Mouse (Mus musculus): Measurements from ENCODE around the gene Lsm7.

Gene Lsm7

DNA sequence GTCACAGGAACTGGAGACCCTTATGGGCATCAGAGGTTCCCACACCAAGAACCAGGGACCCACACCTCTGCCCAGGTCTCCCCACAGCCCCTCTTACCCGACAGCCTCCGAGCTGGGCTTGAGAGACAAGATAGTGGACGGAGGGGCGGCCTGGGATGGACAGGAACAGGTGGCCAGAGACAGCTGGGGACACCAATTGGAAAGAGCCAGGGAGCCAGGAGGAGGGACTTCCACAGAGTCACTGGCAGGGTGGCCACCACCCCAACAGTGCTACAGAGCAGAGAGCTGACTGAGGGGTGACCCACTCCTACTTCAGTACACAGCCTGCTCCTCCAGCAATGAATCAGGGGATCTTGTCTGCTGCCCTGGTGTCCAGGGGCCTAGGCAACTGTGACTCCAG, 41.6 kb downstream of the Lsm7 start, which contains the start of gene Jsrp1:
Gene Jsrp1, minus strand, starts transcription at position 133 of the 400 bp plus-strand sequence.
- no peak for DNase-seq (ENCODE audit: low spot score)

DNA sequence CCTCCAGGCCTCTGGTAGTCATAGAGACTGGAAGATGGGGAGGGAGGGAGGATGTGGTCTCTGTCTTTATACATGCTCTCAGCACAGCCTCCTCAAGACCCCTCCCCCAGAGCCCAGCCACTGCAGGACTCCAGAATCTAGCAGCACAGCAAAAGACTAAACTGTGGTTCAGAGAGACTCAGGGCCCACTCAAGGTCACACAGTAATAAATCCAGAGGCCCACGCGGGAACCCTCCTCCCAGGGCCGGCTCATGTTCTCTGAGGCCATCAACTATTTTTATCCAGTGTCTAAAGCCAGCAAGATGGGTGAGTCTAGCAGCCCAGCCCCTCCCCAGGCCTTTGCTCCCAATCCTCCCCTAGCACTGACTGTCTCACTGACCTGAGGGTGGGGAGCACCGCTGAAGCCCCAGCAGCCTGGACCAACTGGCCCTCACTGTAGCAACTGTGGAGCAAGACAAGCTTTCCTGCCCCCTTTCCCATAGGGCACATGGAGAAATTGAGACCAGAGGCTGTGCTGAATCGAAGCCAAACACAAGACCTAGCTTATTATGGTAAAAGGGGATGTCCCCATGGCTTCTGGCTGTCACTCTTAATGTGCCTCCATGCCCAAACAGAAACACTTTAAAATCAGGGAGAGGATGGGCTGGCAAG, 42.5 kb downstream of the Lsm7 start:
- no peak for DNase-seq (ENCODE audit: low spot score)

DNA sequence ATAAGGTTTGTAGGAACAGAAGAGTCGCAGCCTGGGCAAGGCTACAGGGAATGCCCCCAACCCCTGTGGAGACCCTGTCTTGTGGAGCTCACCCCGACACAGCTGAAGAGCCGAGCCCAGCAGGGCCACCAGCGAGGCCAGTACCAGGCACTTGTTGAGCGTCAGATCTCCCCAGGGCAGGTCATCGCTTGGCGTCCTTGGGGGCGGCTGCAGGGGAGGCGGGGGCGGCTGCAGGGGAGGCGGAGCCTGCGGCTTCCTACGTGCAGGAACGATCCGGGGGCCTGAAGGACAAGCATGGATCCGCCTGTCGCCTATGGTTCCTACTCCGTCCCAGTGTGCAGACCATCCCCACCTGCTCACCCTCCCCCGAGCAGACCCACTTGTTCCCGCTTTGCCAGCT, 44.9 kb downstream of the Lsm7 start:
- DNase-seq (ENCODE audit: low spot score) = no peak

DNA sequence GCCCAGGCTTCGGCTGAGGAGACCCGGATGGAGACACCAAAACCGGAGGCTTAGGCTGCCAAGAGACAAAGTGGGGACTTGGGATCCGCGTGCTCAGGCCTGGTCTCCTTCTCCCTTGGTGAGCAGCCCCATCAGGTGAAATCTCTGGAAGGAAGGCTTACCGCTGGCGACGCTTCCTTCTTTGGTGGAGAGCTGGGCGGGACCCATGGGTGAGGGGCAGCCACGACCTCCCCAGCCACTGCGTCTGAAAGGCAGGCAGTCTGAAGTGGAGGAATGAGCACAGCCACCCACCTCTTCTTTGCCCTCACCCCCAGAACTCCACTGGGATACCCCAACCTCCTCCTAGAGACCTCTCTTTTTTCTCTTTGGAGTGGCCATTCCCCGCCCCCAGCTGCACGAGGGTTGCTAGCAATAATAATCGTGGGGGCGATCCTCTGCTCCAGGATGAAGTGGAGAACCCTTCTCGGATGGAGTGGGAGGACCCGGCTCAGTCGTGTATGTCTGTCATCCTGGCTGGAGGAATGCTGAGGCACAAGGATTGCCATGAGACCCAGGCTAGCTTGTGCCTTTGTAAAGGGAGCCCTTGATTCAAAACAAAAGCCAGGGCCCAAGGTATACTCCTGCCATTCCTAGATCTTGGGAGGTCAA, 45.9 kb downstream of the Lsm7 start:
- DNase-seq (ENCODE audit: low spot score) = no peak

DNA sequence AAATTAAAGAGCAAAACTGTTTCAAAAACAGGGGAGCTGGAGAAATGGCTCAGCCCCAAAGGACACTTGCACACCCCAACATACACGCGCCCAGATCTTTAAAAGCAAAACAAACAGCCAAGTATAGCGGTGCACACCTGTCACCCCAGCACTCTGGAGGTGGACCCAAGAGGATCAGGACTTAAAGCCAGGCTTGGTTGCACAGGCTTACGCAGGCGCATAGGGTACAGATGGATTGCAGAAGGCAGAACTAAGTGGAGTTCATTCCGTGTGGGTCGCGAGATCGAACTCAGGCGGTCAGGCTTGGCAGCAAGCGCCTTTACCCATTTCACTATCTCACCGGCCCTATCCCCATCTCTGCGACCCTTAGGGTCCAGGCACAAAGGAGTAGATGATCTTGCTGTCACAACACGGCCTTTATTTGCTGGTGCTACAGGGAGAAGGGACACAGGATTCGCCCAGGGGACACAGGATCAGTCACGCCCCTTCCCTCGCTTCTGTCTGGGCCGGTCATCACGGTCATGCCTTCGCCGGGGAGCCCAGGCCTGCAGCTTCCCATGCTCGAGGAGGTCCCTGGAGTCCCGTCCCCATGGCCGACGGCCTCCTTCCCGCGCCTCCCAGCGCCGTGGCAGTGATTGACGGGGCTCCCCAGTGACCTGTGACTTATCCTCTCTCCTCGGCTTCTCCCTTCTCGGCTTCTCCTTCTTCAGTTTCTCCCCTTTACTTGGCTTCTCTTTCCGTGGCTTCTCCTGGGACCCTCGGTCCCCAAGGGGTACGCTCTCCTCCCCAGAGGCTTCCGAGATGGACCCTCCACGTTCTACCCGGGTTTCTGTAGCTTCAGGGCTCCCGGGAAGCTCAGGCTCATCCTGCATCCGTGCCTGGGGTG, 46.7 kb downstream of the Lsm7 start:
- DNase-seq (ENCODE audit: low spot score) = no peak

DNA sequence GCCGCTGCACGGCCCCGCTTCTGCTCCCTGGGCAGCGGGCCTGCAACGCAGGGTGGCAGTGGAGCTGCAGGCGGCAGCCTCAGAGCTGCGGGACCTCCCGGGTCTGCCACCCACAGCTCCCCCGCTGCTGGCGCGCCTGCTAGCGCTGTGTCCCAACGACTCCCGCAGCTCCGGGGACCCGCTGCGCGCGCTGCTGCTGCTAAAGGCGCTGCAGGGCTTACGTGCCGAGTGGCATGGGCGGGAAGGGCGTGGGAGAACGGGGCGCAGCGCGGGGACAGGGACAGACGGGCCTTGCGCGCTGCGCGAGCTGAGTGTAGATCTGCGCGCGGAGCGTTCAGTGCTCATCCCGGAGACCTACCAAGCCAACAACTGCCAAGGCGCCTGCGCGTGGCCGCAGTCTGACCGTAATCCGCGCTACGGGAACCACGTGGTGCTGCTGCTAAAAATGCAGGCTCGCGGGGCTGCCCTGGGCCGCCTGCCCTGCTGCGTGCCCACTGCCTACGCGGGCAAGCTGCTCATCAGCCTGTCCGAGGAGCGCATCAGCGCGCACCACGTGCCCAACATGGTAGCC, 47.9 kb downstream of the Lsm7 start:
- DNase-seq (ENCODE audit: low spot score) = peak; percentile 76

DNA sequence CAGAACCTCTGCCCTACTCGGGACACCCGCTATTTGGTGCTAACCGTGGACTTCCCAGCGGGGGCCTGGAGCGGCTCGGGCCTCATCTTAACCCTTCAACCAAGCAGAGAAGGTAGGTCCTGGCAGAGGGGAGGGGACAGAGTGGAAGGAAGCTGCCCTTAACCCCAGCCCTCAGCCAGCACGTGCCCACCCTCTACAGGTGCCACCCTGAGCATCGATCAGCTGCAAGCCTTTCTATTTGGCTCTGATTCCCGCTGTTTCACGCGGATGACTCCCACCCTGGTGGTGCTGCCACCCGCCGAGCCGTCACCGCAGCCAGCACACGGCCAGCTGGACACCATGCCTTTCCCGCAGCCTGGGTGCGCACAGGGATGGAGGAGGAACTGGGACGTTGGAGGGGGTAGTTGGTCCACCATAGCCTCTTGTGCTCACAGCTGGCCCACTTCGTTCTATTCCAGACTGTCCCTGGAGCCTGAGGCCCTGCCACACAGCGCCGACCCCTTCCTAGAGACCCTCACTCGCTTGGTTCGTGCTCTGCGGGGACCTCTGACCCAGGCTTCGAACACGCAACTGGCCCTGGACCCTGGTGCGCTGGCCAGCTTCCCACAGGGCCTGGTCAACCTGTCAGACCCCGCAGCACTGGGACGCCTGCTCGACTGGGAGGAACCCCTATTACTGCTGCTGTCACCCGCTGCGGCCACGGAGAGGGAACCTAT, 48.5 kb downstream of the Lsm7 start:
- no peak for DNase-seq (ENCODE audit: low spot score)

DNA sequence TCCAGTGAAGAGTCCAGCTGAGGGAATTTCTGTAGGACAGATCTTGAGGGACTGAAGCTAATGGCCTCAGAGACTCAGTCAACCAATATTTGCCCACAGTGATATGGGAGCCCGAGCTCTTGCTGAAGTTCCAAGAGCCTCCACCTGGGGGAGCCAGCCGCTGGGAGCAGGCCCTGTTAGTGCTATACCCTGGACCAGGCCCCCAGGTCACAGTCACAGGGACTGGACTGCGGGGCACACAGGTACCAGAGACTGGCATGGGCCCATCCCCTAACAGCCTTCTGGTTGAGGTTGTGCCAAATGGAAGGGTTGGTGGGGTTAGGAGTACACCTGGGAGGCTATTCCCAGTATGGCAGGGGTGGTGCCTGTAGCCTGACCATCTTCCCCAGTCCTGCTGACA, 49.1 kb downstream of the Lsm7 start:
- peak; percentile 75 for DNase-seq (ENCODE audit: low spot score)

DNA sequence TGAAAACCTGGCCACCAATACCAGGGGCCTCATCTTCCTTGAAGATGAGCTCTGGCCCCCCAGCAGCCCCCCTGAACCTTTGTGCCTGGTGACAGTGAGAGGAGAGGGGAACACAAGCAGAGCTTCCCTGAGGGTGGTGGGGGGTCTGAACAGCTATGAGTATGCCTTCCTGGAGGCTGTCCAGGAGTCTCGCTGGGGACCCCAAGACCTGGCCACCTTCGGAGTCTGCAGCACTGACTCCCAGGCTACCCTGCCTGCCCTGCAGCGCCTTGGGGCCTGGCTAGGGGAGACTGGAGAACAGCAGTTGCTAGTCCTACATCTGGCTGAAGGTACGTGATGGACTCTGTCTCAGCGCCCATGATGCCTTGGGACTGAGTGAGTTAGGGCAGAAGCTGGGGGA, 49.7 kb downstream of the Lsm7 start:
- no peak for DNase-seq (ENCODE audit: low spot score)

DNA sequence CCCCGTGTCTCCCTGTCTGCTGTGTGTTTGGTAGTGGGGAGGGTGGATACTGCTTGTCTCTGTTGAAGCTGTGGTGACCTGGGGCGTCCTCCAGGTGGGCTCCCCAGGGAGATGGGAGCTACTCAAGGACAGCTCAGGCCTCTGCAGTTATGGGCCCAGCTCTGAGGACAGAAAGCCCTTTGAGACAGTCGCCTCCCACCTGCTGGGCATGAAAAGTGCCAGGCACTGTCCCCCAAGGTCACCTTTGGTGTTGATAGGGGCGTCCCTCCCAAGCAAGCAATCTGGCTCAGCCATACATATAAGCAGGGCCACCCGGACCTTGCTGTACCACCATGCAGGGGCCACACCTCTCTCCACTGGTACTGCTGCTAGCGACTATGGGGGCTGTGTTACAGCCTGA, 50.1 kb downstream of the Lsm7 start, which contains the start of gene Amh:
Gene Amh, plus strand, starts transcription at position 328 of the 400 bp plus-strand sequence.
- peak; percentile 82 for DNase-seq (ENCODE audit: low spot score)

DNA sequence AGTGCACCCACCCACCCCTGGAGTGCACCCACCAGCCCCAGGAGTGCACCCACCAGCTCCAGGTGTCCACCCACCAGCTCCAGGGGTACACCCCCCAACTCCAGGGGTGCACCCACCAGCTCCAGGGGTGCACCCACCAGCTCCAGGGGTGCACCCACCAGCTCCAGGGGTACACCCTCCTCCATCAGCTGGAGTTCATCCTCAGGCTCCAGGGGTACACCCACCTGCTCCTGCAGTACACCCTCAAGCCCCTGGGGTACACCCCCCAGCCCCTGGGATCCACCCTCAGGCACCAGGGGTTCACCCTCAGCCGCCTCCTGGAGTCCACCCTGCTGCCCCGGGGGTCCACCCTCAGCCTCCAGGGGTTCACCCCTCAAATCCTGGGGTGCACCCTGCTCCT, 50.7 kb downstream of the Lsm7 start:
- no peak for DNase-seq (ENCODE audit: low spot score)

DNA sequence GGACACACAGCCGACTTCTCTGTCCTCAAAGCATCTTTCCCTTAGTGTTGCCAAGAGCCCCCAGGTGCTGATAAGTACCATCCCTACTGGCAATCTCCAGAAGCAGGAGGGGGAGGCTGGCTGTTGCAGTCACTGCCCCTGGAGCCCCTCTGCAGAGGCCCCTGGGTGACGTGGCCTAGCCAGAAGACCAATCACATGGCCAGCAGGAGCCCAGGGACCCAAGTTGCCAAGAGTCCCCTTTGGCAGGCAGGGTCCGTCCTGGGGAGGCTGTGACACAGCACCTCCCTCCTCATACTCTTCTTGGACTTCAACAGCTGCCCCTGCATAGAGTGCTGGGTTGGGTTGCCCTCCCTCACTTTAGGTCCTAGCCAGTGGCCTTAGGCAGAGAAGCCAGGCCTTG, 52.0 kb downstream of the Lsm7 start:
- DNase-seq (ENCODE audit: low spot score) = no peak

Data from testis, postnatal 14 days (tissue).